Mouse (Mus musculus): ENCODE measurements around the gene Ugcg. TPM values are rescaled to one million over a fixed set of nuclear protein-coding genes. Genes with fewer than 3 reads are reported as not detected.
A peak's percentile ranks its signal among the peaks of the same experiment; 100 is the strongest.

Gene Ugcg
- polyA plus RNA-seq, 1 experiment from 2014 or later = 8.4 TPM

DNA sequence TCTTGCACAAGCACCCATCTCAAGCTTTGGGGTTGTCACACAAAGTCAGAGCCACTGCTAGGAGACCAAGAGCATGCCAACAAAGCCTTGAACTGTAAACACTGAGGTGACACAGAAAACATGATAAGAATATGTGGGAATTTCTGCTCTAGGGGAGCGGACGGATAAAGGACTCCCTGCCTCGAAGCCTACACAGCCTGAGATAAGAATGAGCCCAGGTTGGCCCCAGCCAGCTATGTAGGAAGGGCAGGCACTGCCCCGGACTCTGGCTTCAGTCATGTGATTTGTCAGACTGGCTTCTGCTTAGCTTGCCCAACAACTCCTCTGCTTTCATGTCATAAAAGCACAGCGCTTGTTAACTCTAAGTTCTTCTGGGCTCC is 64.0 kb downstream of the Ugcg start:
- TF ChIP-seq EP300 (IDR thresholded peaks at IDR 0.05; ENCODE audit: low read depth) (no peak), CTCF (IDR thresholded peaks at IDR 0.05; ENCODE audit: low read depth) (no peak)
- Histone ChIP-seq H3K4me3 (ENCODE audit: low read depth, low read length) (no peak overlapping the region), H3K9me3 (ENCODE audit: low read length) (no peaks in the 10 kb centered on the region), H3K4me2 (ENCODE audit: low read depth, low read length) (no peak overlapping the region), H3K27me3 (ENCODE audit: insufficient read depth, low read length) (no peaks in the 10 kb centered on the region), H3K36me3 (replicated peaks; ENCODE audit: insufficient read depth, low read length) (no peaks in the 10 kb centered on the region), H3K9ac (replicated peaks) (no peak overlapping the region; the same call in 1 of the 2 replicates), H3K27ac (ENCODE audit: low read depth) (no peak overlapping the region), H3K4me1 (ENCODE audit: insufficient read depth) (peaks cover 17% of the 10 kb centered on the region)
- DNase-seq (no peak), ATAC-seq (peak; percentile 31; the same call in 1 of the 2 replicates)
- 43% methylated on average over 5 of the region's 5 CpGs for WGBS (ENCODE audit: insufficient replicate concordance)

DNA sequence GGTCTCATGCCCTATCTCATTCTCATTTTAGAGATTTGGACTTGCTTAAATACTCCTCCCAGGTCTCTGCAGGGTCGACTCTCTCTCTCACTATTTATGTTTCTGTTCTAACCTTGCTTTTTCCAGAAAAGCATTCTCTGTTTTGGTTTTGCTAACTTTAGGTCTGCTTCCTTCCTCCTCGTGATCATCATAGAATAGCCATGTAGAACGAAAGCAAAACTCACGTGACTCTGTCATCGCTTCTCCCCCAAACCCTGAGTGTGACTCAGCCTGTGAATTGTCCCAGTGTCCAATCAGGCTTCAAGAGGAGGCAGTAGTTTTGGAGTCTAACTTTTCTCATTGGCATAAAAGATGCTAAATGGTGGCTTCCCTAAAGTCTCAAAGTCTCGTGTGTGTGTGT is 65.3 kb downstream of the Ugcg start:
- no peak overlapping the region for H3K4me2 ChIP-seq (ENCODE audit: low read depth, low read length)
- H3K9me3 ChIP-seq (ENCODE audit: low read length) = no peaks in the 10 kb centered on the region
- H3K36me3 ChIP-seq (replicated peaks; ENCODE audit: insufficient read depth, low read length) = no peaks in the 10 kb centered on the region
- no peak overlapping the region for H3K4me3 ChIP-seq (ENCODE audit: low read depth, low read length)
- H3K27me3 ChIP-seq (ENCODE audit: insufficient read depth, low read length) = no peaks in the 10 kb centered on the region
- TF ChIP-seq CTCF (IDR thresholded peaks at IDR 0.05; ENCODE audit: low read depth) (no peak), EP300 (IDR thresholded peaks at IDR 0.05; ENCODE audit: low read depth) (no peak)
- WGBS (ENCODE audit: insufficient replicate concordance) = 53% methylated on average over 6 of the region's 6 CpGs
- no peak overlapping the region; the same call in 1 of the 2 replicates for H3K27ac ChIP-seq (ENCODE audit: low read depth)
- H3K9ac ChIP-seq (replicated peaks) = no peak overlapping the region
- peaks cover 21% of the 10 kb centered on the region for H3K4me1 ChIP-seq (ENCODE audit: insufficient read depth)
- DNase-seq (no peak), ATAC-seq (no peak)

DNA sequence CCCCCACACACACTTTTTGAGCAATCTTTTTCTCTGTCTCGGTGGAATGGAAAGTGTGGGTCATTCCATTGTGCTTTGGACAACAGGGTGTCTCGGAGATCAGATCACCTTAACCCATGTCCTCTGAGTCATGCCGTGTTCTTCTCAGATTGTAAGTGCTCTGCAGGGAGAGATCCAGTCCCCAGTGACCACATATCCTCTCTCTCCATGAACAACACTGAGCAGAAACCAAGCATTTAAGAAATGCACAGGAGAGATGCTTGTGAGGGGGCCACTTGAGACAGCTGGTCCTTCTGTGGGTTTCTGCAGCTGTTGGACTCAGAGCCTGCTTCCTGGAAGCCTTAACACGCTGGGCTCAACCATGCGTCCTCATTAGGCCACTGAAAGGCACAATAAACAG is 66.9 kb downstream of the Ugcg start:
- 58% methylated on average over 5 of the region's 5 CpGs for WGBS (ENCODE audit: insufficient replicate concordance)
- no peak overlapping the region for H3K4me2 ChIP-seq (ENCODE audit: low read depth, low read length)
- no peak overlapping the region for H3K9ac ChIP-seq (replicated peaks)
- no peaks in the 10 kb centered on the region for H3K9me3 ChIP-seq (ENCODE audit: low read length)
- no peak for TF ChIP-seq EP300 (IDR thresholded peaks at IDR 0.05; ENCODE audit: low read depth)
- H3K27ac ChIP-seq (ENCODE audit: low read depth) = no peak overlapping the region
- DNase-seq (no peak), ATAC-seq (no peak; the same call in 1 of the 2 replicates)
- H3K4me1 ChIP-seq (ENCODE audit: insufficient read depth) = peaks cover 27% of the 10 kb centered on the region
- H3K4me3 ChIP-seq (ENCODE audit: low read depth, low read length) = no peak overlapping the region
- H3K27me3 ChIP-seq (ENCODE audit: insufficient read depth, low read length) = no peaks in the 10 kb centered on the region
- H3K36me3 ChIP-seq (replicated peaks; ENCODE audit: insufficient read depth, low read length) = no peaks in the 10 kb centered on the region

DNA sequence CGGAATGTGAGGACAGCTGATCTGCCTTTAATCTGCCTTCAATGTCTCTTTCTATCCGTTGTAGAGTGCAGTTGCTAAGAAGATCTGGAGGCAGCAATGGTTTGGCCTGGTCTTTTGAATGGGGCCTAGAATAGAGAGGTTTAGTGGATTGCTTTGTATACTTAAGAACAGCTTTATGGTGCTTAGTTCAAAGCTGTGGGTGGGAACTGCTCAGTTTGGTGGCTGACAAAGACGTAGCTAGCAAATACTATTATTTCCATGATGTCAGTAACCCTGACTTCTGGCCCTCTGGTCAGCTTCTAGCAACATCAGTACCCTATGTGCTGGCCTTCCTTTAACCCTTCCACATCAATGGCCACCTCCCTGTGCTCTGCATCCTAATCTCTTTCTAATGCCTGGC is 68.8 kb downstream of the Ugcg start:
- 69% methylated on average over 3 of the region's 3 CpGs for WGBS (ENCODE audit: insufficient replicate concordance)
- Histone ChIP-seq H3K9me3 (ENCODE audit: low read length) (no peaks in the 10 kb centered on the region), H3K4me1 (ENCODE audit: insufficient read depth) (peaks cover 25% of the 10 kb centered on the region), H3K27me3 (ENCODE audit: insufficient read depth, low read length) (no peaks in the 10 kb centered on the region), H3K27ac (ENCODE audit: low read depth) (no peak overlapping the region), H3K36me3 (replicated peaks; ENCODE audit: insufficient read depth, low read length) (no peaks in the 10 kb centered on the region), H3K9ac (replicated peaks) (no peak overlapping the region), H3K4me2 (ENCODE audit: low read depth, low read length) (no peak overlapping the region), H3K4me3 (ENCODE audit: low read depth, low read length) (no peak overlapping the region)
- TF ChIP-seq EP300 (IDR thresholded peaks at IDR 0.05; ENCODE audit: low read depth) (no peak), CTCF (IDR thresholded peaks at IDR 0.05; ENCODE audit: low read depth) (no peak)
- DNase-seq (no peak), ATAC-seq (no peak)

DNA sequence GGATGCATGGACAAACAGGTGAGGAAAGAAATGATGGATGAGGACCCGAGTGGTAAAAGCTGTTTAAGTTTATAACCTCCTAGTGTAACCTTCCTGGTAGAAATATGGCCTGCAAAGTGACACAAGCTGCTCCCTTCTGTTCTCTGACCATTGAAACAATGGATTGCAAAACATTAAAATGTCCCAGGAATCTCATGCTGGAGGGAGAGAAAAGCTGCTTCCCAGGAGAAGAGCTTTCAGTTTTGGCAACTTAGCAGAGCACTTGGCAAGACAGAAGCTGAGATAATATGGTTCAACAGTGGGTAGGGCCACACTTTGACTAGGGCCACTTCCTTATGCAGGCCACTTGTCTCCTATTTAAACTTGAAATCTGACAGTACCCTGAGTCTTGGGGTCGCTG is 69.7 kb downstream of the Ugcg start:
- Histone ChIP-seq H3K9ac (replicated peaks) (no peak overlapping the region), H3K36me3 (replicated peaks; ENCODE audit: insufficient read depth, low read length) (no peaks in the 10 kb centered on the region), H3K27me3 (ENCODE audit: insufficient read depth, low read length) (no peaks in the 10 kb centered on the region), H3K27ac (ENCODE audit: low read depth) (no peak overlapping the region), H3K4me1 (ENCODE audit: insufficient read depth) (peaks cover 18% of the 10 kb centered on the region), H3K9me3 (ENCODE audit: low read length) (no peaks in the 10 kb centered on the region), H3K4me2 (ENCODE audit: low read depth, low read length) (no peak overlapping the region), H3K4me3 (ENCODE audit: low read depth, low read length) (no peak overlapping the region)
- DNase-seq (no peak), ATAC-seq (no peak)
- TF ChIP-seq EP300 (IDR thresholded peaks at IDR 0.05; ENCODE audit: low read depth) (no peak), CTCF (IDR thresholded peaks at IDR 0.05; ENCODE audit: low read depth) (no peak)
- WGBS (ENCODE audit: insufficient replicate concordance) = 70% methylated on average over 2 of the region's 2 CpGs

DNA sequence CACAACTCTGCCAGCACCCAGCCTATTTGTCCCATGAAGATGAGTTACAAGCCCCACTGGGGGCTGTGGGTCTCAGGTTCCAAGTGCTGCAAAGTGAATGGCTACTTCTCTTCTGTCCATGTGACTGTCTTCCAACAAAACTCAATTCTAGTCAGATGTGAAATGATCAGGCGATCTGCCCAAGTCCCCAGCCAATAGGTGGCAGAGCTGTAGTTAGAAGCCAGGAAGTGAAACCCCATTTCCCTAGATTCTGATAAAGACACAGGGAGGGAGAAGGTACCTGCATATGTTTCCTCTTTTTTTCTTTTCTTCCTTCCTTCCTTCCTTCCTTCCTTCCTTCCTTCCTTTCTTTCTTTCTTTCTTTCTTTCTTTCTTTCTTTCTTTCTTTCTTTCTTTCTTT is 70.7 kb downstream of the Ugcg start:
- no peak overlapping the region for H3K4me3 ChIP-seq (ENCODE audit: low read depth, low read length)
- H3K36me3 ChIP-seq (replicated peaks; ENCODE audit: insufficient read depth, low read length) = no peaks in the 10 kb centered on the region
- no peak overlapping the region for H3K9ac ChIP-seq (replicated peaks)
- no peaks in the 10 kb centered on the region for H3K9me3 ChIP-seq (ENCODE audit: low read length)
- DNase-seq (no peak), ATAC-seq (no peak)
- TF ChIP-seq EP300 (IDR thresholded peaks at IDR 0.05; ENCODE audit: low read depth) (no peak), CTCF (IDR thresholded peaks at IDR 0.05; ENCODE audit: low read depth) (peak; percentile 38)
- 28% methylated on average over 1 of the region's 1 CpGs for WGBS (ENCODE audit: insufficient replicate concordance)
- H3K27ac ChIP-seq (ENCODE audit: low read depth) = peak overlapping the region; percentile 68; the same call in 1 of the 2 replicates
- H3K4me2 ChIP-seq (ENCODE audit: low read depth, low read length) = no peak overlapping the region
- no peaks in the 10 kb centered on the region for H3K27me3 ChIP-seq (ENCODE audit: insufficient read depth, low read length)
- H3K4me1 ChIP-seq (ENCODE audit: insufficient read depth) = peaks cover 22% of the 10 kb centered on the region
